Mouse (Mus musculus) heart, adult 9 months (tissue): ENCODE data around the gene Dazap1.

Experiments used
- DNase-seq, 2 experiments: peaks; one replicate each; pipeline ENCODE4 v3.0.0; 2022; ENCODE audit warnings: low spot score in 2 of 2

Gene Dazap1

GRCm38 (mm10) chr10:80271186-80271843 lies 10.0 kb downstream of the Dazap1 start:
- DNase-seq: no peak

GRCm38 (mm10) chr10:80271870-80272585 lies 10.7 kb downstream of the Dazap1 start:
- DNase-seq: no peak

- no peak for DNase-seq
These were observed 12.6 kb downstream of the Dazap1 start for GRCm38 (mm10) chr10:80273847-80274246.

GRCm38 (mm10) chr10:80276238-80276637 lies 15.0 kb downstream of the Dazap1 start:
- no peak for DNase-seq

- no peak for DNase-seq
These were observed 17.1 kb downstream of the Dazap1 start for GRCm38 (mm10) chr10:80278390-80278789.

GRCm38 (mm10) chr10:80279273-80279672 lies 18.0 kb downstream of the Dazap1 start:
- DNase-seq: no peak

- DNase-seq: peak in 1 of 2 experiments; percentile 64
These were observed 20.0 kb downstream of the Dazap1 start for GRCm38 (mm10) chr10:80281304-80281703.

- DNase-seq: no peak
These were observed 20.7 kb downstream of the Dazap1 start for GRCm38 (mm10) chr10:80281921-80282371.

GRCm38 (mm10) chr10:80282481-80283441 lies 21.5 kb downstream of the Dazap1 start:
- no peak for DNase-seq

GRCm38 (mm10) chr10:80285222-80286070 lies 24.2 kb downstream of the Dazap1 start:
- DNase-seq: no peak

- DNase-seq: no peak
These were observed 26.8 kb downstream of the Dazap1 start for GRCm38 (mm10) chr10:80288097-80288496.

- DNase-seq: no peak
These were observed 27.4 kb downstream of the Dazap1 start for GRCm38 (mm10) chr10:80288657-80289056.

GRCm38 (mm10) chr10:80292251-80293146 lies 31.2 kb downstream of the Dazap1 start, which contains the start of gene Rps15:
Rps15 (plus strand) TSS chr10:80292453.
- peak; percentile 89 to 93 for DNase-seq

- DNase-seq: no peak
These were observed 32.0 kb downstream of the Dazap1 start for GRCm38 (mm10) chr10:80293325-80293724.

- no peak for DNase-seq
These were observed 33.0 kb downstream of the Dazap1 start for GRCm38 (mm10) chr10:80294311-80294710.

- no peak for DNase-seq
These were observed 33.6 kb downstream of the Dazap1 start for GRCm38 (mm10) chr10:80294788-80295303.

- DNase-seq: peak; percentile 74 to 79
These were observed 34.5 kb downstream of the Dazap1 start, which contains the start of gene Apc2 for GRCm38 (mm10) chr10:80295618-80296425. Apc2 (plus strand) TSS chr10:80295977.

- DNase-seq: no peak
These were observed 35.5 kb downstream of the Dazap1 start for GRCm38 (mm10) chr10:80296824-80297223.
